Comparison of ENCODE assay signal across 32 mouse cellular contexts in genomic region chr1:192259616-192260015, GRCm38 (mm10).
"Had no signal": no experiment of that assay in that cellular context is flagged by ENCODE, and none has a peak within 500 bp of the region (broad histone marks: within the 10 kb centered on the region; RNA-seq: fewer than 3 reads in every experiment).

No protein-coding gene starts in this region.

- H3K9me3 ChIP-seq: limb, embryonic 10.5 days; limb, embryonic 12.5 days; limb, embryonic 13.5 days; limb, embryonic 15.5 days; liver, embryonic 12.5 days; liver, embryonic 13.5 days; liver, embryonic 15.5 days; lung, embryonic 15.5 days; megakaryocyte, embryonic 14.5 days; midbrain, embryonic 10.5 days; midbrain, embryonic 12.5 days; midbrain, embryonic 13.5 days; midbrain, embryonic 15.5 days; neural tube, embryonic 12.5 days had no signal

- H3K4me3 ChIP-seq: limb, embryonic 10.5 days; limb, embryonic 12.5 days; limb, embryonic 13.5 days; limb, embryonic 15.5 days; liver, embryonic 12.5 days; liver, embryonic 13.5 days; liver, embryonic 15.5 days; lung, embryonic 15.5 days; megakaryocyte, embryonic 14.5 days; midbrain, embryonic 10.5 days; midbrain, embryonic 12.5 days; midbrain, embryonic 13.5 days; midbrain, embryonic 15.5 days; myocyte; neural tube, embryonic 12.5 days had no signal

- H3K4me1 ChIP-seq: limb, embryonic 10.5 days; limb, embryonic 12.5 days; limb, embryonic 13.5 days; limb, embryonic 15.5 days; liver, embryonic 12.5 days; liver, embryonic 13.5 days; liver, embryonic 15.5 days; lung, embryonic 15.5 days; megakaryocyte, embryonic 14.5 days; midbrain, embryonic 10.5 days; midbrain, embryonic 12.5 days; midbrain, embryonic 13.5 days; midbrain, embryonic 15.5 days; neural tube, embryonic 12.5 days had no signal

- H3K27ac ChIP-seq: limb, embryonic 10.5 days; limb, embryonic 12.5 days; limb, embryonic 13.5 days; limb, embryonic 15.5 days; liver, embryonic 12.5 days; liver, embryonic 13.5 days; liver, embryonic 14.5 days; liver, embryonic 15.5 days; lung, embryonic 15.5 days; macrophage; midbrain, embryonic 10.5 days; midbrain, embryonic 12.5 days; midbrain, embryonic 13.5 days; midbrain, embryonic 15.5 days; neural tube, embryonic 12.5 days had no signal

- H3K36me3 ChIP-seq: limb, embryonic 10.5 days; limb, embryonic 12.5 days; limb, embryonic 13.5 days; limb, embryonic 15.5 days; liver, embryonic 12.5 days; liver, embryonic 13.5 days; liver, embryonic 15.5 days; lung, embryonic 15.5 days; midbrain, embryonic 10.5 days; midbrain, embryonic 12.5 days; midbrain, embryonic 13.5 days; midbrain, embryonic 15.5 days; neural tube, embryonic 12.5 days had no signal

- ATAC-seq: liver, embryonic 12.5 days; liver, postnatal 0 days; lung, postnatal 0 days; midbrain, embryonic 13.5 days; midbrain, embryonic 15.5 days; midbrain, embryonic 16.5 days had no signal

- H3K9ac ChIP-seq: limb, embryonic 12.5 days; limb, embryonic 13.5 days; limb, embryonic 15.5 days; liver, embryonic 12.5 days; liver, embryonic 13.5 days; liver, embryonic 14.5 days; liver, embryonic 15.5 days; liver, postnatal 0 days; lung, embryonic 14.5 days; lung, embryonic 15.5 days; midbrain, embryonic 12.5 days; midbrain, embryonic 13.5 days; midbrain, embryonic 15.5 days; neural tube, embryonic 12.5 days had no signal

- H3K4me2 ChIP-seq: limb, embryonic 12.5 days; limb, embryonic 13.5 days; limb, embryonic 15.5 days; liver, embryonic 11.5 days; liver, embryonic 12.5 days; liver, embryonic 13.5 days; liver, embryonic 15.5 days; lung, embryonic 14.5 days; lung, embryonic 15.5 days; midbrain, embryonic 11.5 days; midbrain, embryonic 12.5 days; midbrain, embryonic 13.5 days; midbrain, embryonic 15.5 days; neural tube, embryonic 12.5 days had no signal

- DNase-seq: left cerebral cortex, postnatal 4 days; liver; liver, embryonic 13.5 days; liver, postnatal 0 days; lung, adult 18-20 months; lung, adult 2 months; lung, embryonic 14.5 days; lung, postnatal 10 days; lung, postnatal 14 days; lung, postnatal 36 days; lung, postnatal 4 days; midbrain, embryonic 14.5 days had no signal

- H3K27me3 ChIP-seq: limb, embryonic 12.5 days; limb, embryonic 13.5 days; limb, embryonic 15.5 days; liver, embryonic 12.5 days; liver, embryonic 13.5 days; liver, embryonic 15.5 days; lung, embryonic 15.5 days; megakaryocyte, embryonic 14.5 days; midbrain, embryonic 12.5 days; midbrain, embryonic 13.5 days; midbrain, embryonic 15.5 days; neural tube, embryonic 12.5 days had no signal
